Mouse (Mus musculus): ENCODE measurements at regions not wholly inside any gene's neighbourhood (a gene's known extent, or its start where the extent isn't known, plus 50 kb on each side); places are given as distances from the start of the nearest gene placed in this dataset.
"Not testable (repeated sequence)": the region's sequence is repeated elsewhere in the genome, so short reads cannot be mapped to it uniquely, and the experiment has no call there.

DNA sequence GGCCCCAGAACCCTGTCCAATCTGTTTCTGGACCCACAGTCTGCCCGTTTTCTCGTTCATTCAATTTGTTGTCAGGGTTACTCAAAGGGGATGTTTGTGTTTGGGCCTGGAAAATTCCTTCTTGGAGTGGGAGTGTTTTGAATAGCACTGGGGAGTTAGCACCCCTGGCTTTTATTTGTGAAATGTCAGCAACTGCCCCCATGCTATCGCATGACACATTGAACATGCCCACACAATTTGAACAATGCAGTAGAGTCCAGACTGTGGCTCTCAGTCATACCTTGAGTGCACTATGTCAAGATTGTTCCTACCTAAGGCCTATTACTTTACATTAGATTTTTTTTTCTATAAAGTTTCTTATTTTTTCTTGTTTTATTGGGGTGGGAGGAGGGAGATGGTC lies 195.2 kb upstream of the Ccdc54 start:
- Histone ChIP-seq H3K4me1 (replicated peaks; ENCODE audit: control insufficient read depth, insufficient read depth, low read length) (no peaks in the 10 kb centered on the region), H3K36me3 (ENCODE audit: control insufficient read depth, insufficient read depth, low read length) (no peaks in the 10 kb centered on the region)

GRCm38 (mm10) chr16:50785384-50785783 lies 194.4 kb upstream of the Ccdc54 start:
- WGBS = 96% methylated on average over 1 of the region's 1 CpGs
- TF ChIP-seq CTCF (IDR thresholded peaks at IDR 0.05; ENCODE audit: borderline replicate concordance, control insufficient read depth, extremely low read depth, insufficient read depth, low read length, poor library complexity) (no peak), POLR2A (IDR thresholded peaks at IDR 0.05; ENCODE audit: control insufficient read depth, extremely low read depth, insufficient read depth, low read length, poor library complexity) (no peak)

More for the DNA sequence above, 195.2 kb upstream of the Ccdc54 start:
- over 99% methylated on average over 3 of the region's 3 CpGs for WGBS
- no peak for DNase-seq
- TF ChIP-seq CTCF (IDR thresholded peaks at IDR 0.05; ENCODE audit: borderline replicate concordance, control insufficient read depth, extremely low read depth, insufficient read depth, low read length, poor library complexity) = no peak
- TF ChIP-seq POLR2A (IDR thresholded peaks at IDR 0.05; ENCODE audit: control insufficient read depth, extremely low read depth, insufficient read depth, low read length, poor library complexity) = no peak
- no peak overlapping the region for H3K27ac ChIP-seq (ENCODE audit: control insufficient read depth, insufficient read depth, low read length)
- no peak overlapping the region for H3K4me3 ChIP-seq (ENCODE audit: control insufficient read depth, insufficient read depth, low read length)
- H3K27me3 ChIP-seq (ENCODE audit: control insufficient read depth, insufficient read depth, low read length) = no peaks in the 10 kb centered on the region

GRCm38 (mm10) chr16:50784651-50785228 lies 193.8 kb upstream of the Ccdc54 start:
- no peaks in the 10 kb centered on the region for H3K36me3 ChIP-seq (ENCODE audit: control insufficient read depth, insufficient read depth, low read length)
- WGBS = 90% methylated on average over 3 of the region's 3 CpGs
- H3K27ac ChIP-seq (ENCODE audit: control insufficient read depth, insufficient read depth, low read length) = no peak overlapping the region
- H3K27me3 ChIP-seq (ENCODE audit: control insufficient read depth, insufficient read depth, low read length) = no peaks in the 10 kb centered on the region
- TF ChIP-seq POLR2A (IDR thresholded peaks at IDR 0.05; ENCODE audit: control insufficient read depth, extremely low read depth, insufficient read depth, low read length, poor library complexity) (no peak), CTCF (IDR thresholded peaks at IDR 0.05; ENCODE audit: borderline replicate concordance, control insufficient read depth, extremely low read depth, insufficient read depth, low read length, poor library complexity) (no peak)
- no peak for DNase-seq
- no peaks in the 10 kb centered on the region for H3K4me1 ChIP-seq (replicated peaks; ENCODE audit: control insufficient read depth, insufficient read depth, low read length)
- no peak overlapping the region for H3K4me3 ChIP-seq (ENCODE audit: control insufficient read depth, insufficient read depth, low read length)

More at GRCm38 (mm10) chr16:50785384-50785783, 194.4 kb upstream of the Ccdc54 start:
- no peak overlapping the region for H3K4me3 ChIP-seq (ENCODE audit: control insufficient read depth, insufficient read depth, low read length)
- DNase-seq = no peak
- H3K27me3 ChIP-seq (ENCODE audit: control insufficient read depth, insufficient read depth, low read length) = no peaks in the 10 kb centered on the region
- H3K27ac ChIP-seq (ENCODE audit: control insufficient read depth, insufficient read depth, low read length) = no peak overlapping the region
- no peaks in the 10 kb centered on the region for H3K36me3 ChIP-seq (ENCODE audit: control insufficient read depth, insufficient read depth, low read length)
- no peaks in the 10 kb centered on the region for H3K4me1 ChIP-seq (replicated peaks; ENCODE audit: control insufficient read depth, insufficient read depth, low read length)

DNA sequence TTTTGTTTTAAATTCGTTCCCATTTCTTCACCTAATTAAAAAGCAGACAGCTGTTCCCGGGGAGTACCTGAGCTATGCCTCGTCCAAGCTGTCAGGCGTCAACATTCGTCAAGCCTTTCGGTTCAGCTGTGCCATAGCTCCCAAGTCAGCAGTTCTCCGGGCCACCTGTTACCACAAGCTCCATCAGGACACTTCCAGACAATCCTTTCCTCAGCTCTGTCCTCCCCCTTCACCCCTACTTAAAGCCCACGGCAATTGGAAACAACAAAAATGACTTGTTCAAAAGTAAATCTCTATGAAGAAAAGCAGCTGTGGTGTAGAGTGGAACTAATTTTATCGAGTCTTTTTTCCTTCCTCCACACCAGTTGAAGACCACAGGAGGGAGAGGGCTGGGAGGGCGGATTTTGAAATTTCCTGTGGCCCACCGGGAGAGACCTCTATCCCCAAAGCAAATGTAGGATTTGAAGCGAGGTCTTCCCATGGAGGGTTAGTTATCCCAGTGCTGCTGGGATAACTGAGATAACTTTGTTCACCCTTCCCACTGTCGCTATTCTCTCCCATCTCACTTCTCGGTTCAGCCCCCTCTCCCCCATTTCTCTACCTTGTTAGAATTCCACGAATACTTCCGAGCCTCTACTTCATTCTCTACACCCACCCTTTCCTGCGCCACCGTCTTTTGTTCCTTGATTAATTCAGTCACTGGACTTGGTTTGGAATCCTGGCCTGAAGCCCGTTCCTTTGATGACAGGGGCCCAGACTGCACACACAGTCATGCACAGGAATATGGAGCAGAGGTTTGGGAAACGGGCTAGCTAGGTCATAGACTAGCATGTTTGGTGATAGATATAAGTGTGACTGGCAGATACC lies 193.1 kb upstream of the Ccdc54 start:
- TF ChIP-seq CTCF (IDR thresholded peaks at IDR 0.05; ENCODE audit: borderline replicate concordance, control insufficient read depth, extremely low read depth, insufficient read depth, low read length, poor library complexity) (no peak), POLR2A (IDR thresholded peaks at IDR 0.05; ENCODE audit: control insufficient read depth, extremely low read depth, insufficient read depth, low read length, poor library complexity) (no peak)
- Histone ChIP-seq H3K4me3 (ENCODE audit: control insufficient read depth, insufficient read depth, low read length) (no peak overlapping the region), H3K27me3 (ENCODE audit: control insufficient read depth, insufficient read depth, low read length) (no peaks in the 10 kb centered on the region), H3K27ac (ENCODE audit: control insufficient read depth, insufficient read depth, low read length) (no peak overlapping the region), H3K36me3 (ENCODE audit: control insufficient read depth, insufficient read depth, low read length) (no peaks in the 10 kb centered on the region), H3K4me1 (replicated peaks; ENCODE audit: control insufficient read depth, insufficient read depth, low read length) (no peaks in the 10 kb centered on the region)
- DNase-seq = no peak
- WGBS = 72% methylated on average over 20 of the region's 20 CpGs

DNA sequence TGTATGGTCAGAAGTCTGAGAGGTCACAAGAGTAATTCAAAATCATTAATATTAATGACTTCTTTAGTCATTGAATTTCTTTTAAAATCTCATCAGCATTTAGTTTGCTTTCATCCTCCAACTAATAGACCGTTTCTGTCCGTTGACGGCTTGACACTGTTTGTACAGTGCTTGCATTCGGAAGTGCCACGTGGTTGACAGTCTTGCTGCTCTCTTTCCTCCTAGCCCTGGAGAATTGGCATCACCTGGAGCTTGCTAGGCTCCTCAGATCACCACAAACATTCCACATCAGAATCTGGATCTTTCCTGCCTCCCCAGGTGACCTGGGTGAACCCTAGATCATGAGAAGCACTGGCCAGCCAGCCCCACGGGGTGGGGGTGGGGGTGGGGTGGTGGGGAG lies 192.3 kb upstream of the Ccdc54 start:
- TF ChIP-seq POLR2A (IDR thresholded peaks at IDR 0.05; ENCODE audit: control insufficient read depth, extremely low read depth, insufficient read depth, low read length, poor library complexity) (no peak), CTCF (IDR thresholded peaks at IDR 0.05; ENCODE audit: borderline replicate concordance, control insufficient read depth, extremely low read depth, insufficient read depth, low read length, poor library complexity) (no peak)
- Histone ChIP-seq H3K27ac (ENCODE audit: control insufficient read depth, insufficient read depth, low read length) (no peak overlapping the region), H3K4me1 (replicated peaks; ENCODE audit: control insufficient read depth, insufficient read depth, low read length) (no peaks in the 10 kb centered on the region), H3K4me3 (ENCODE audit: control insufficient read depth, insufficient read depth, low read length) (no peak overlapping the region), H3K27me3 (ENCODE audit: control insufficient read depth, insufficient read depth, low read length) (no peaks in the 10 kb centered on the region), H3K36me3 (ENCODE audit: control insufficient read depth, insufficient read depth, low read length) (no peaks in the 10 kb centered on the region)
- no peak for DNase-seq
- 63% methylated on average over 6 of the region's 6 CpGs for WGBS

- no peak for DNase-seq
- TF ChIP-seq CTCF (IDR thresholded peaks at IDR 0.05; ENCODE audit: borderline replicate concordance, control insufficient read depth, extremely low read depth, insufficient read depth, low read length, poor library complexity) (no peak), POLR2A (IDR thresholded peaks at IDR 0.05; ENCODE audit: control insufficient read depth, extremely low read depth, insufficient read depth, low read length, poor library complexity) (no peak)
- H3K4me1 ChIP-seq (replicated peaks; ENCODE audit: control insufficient read depth, insufficient read depth, low read length) = no peaks in the 10 kb centered on the region
- no peaks in the 10 kb centered on the region for H3K27me3 ChIP-seq (ENCODE audit: control insufficient read depth, insufficient read depth, low read length)
- H3K36me3 ChIP-seq (ENCODE audit: control insufficient read depth, insufficient read depth, low read length) = no peaks in the 10 kb centered on the region
- 62% methylated on average over 6 of the region's 6 CpGs for WGBS
- H3K27ac ChIP-seq (ENCODE audit: control insufficient read depth, insufficient read depth, low read length) = no peak overlapping the region
- H3K4me3 ChIP-seq (ENCODE audit: control insufficient read depth, insufficient read depth, low read length) = no peak overlapping the region
Measured at GRCm38 (mm10) chr16:50779030-50779784, 188.3 kb upstream of the Ccdc54 start.

GRCm38 (mm10) chr16:50774699-50775098 lies 183.7 kb upstream of the Ccdc54 start:
- not testable (repeated sequence) for DNase-seq; H3K27me3 ChIP-seq (ENCODE audit: control insufficient read depth, insufficient read depth, low read length); H3K27ac ChIP-seq (ENCODE audit: control insufficient read depth, insufficient read depth, low read length); H3K4me3 ChIP-seq (ENCODE audit: control insufficient read depth, insufficient read depth, low read length); H3K36me3 ChIP-seq (ENCODE audit: control insufficient read depth, insufficient read depth, low read length); H3K4me1 ChIP-seq (replicated peaks; ENCODE audit: control insufficient read depth, insufficient read depth, low read length)
- 96% methylated on average over 12 of the region's 12 CpGs for WGBS
